Mouse (Mus musculus) intestine, embryonic 14.5 days (tissue): ENCODE measurements around the gene Cd200. TPM values are rescaled to one million over a fixed set of nuclear protein-coding genes. Genes with fewer than 3 reads are reported as not detected.
"Not testable (repeated sequence)": the region's sequence is repeated elsewhere in the genome, so short reads cannot be mapped to it uniquely, and the experiment has no call there.

ENCODE experiments used
- ATAC-seq: fragments of 200-750 bp; cut with Nextera tagmentation; replicated peaks from 2 replicates; pipeline ENCODE4 v1.8.0; 2017; ENCODE audit warnings: low read depth, moderate number of reproducible peaks, moderate TSS enrichment, moderate library complexity; ENCODE audit not compliant: low FRiP score, low TSS enrichment
- DNase-seq: peaks from one replicate; pipeline ENCODE4 v3.0.0-alpha.2; 2018; ENCODE audit warnings: low spot score
- H3K27ac ChIP-seq: fragments of 300-500 bp; sonication (generic); 2 replicates; pipeline ENCODE4 v1.5.1; 2014; ENCODE audit warnings: low read depth, mild to moderate bottlenecking, control low read depth
- H3K27me3 ChIP-seq: fragments of 300-500 bp; sonication (generic); replicated peaks from 2 replicates; pipeline ENCODE4 v1.6.1; 2014; ENCODE audit warnings: low read length, control low read depth; ENCODE audit not compliant: control insufficient read depth, insufficient read depth
- H3K36me3 ChIP-seq: fragments of 300-500 bp; sonication (generic); 2 replicates; pipeline ENCODE4 v1.6.1; 2014; ENCODE audit warnings: low read length, control low read depth; ENCODE audit not compliant: control insufficient read depth, insufficient read depth
- H3K4me1 ChIP-seq: fragments of 300-500 bp; sonication (generic); replicated peaks from 2 replicates; pipeline ENCODE4 v1.6.1; 2014; ENCODE audit warnings: low read length, control low read depth, mixed read lengths; ENCODE audit not compliant: control insufficient read depth, insufficient read depth
- H3K4me2 ChIP-seq: fragments of 300-500 bp; sonication (generic); 2 replicates; pipeline ENCODE4 v1.6.1; 2014; ENCODE audit warnings: low read length
- H3K4me3 ChIP-seq: fragments of 300-500 bp; sonication (generic); 2 replicates; pipeline ENCODE4 v1.5.1; 2014; ENCODE audit warnings: low read depth, low read length, control low read depth, mixed read lengths
- H3K9ac ChIP-seq: fragments of 300-500 bp; sonication (generic); 2 replicates; pipeline ENCODE4 v1.6.1; 2014; ENCODE audit warnings: mild to moderate bottlenecking, low read length
- H3K9me3 ChIP-seq: fragments of 300-500 bp; sonication (generic); 2 replicates; pipeline ENCODE4 v1.6.1; 2016; ENCODE audit warnings: low read length, control low read depth; ENCODE audit not compliant: control insufficient read depth
- WGBS: fragments of 180-500 bp; shearing (Covaris S2); extraction: QIAGEN DNeasy Blood & Tissue Kit; methylation state at CpG from one replicate; pipeline ENCODE4 v1.1.7; 2014; 5-methylcytosine and 5-hydroxymethylcytosine counted together
- polyA plus RNA-seq: library from polyadenylated mRNA; unstranded; fragments of >200 nt; fragmentation: Nextera tagmentation; extraction: Ambion mirVana; gene quantifications from 2 replicates; pipeline ENCODE4 v1.2.1, GENCODE M21; 2014

Cd200 gene
- polyA plus RNA-seq, 1 experiment from 2014 or later: 41.7 TPM

- not testable (repeated sequence) for ATAC-seq, H3K27ac ChIP-seq
- 88% methylated on average over 5 of the region's 5 CpGs for WGBS
Observed at GRCm38 (mm10) chr16:45358441-45358840, 50.4 kb downstream of the Cd200 start.

GRCm38 (mm10) chr16:45357134-45357533 is 51.7 kb downstream of the Cd200 start:
- DNase-seq (no peak), ATAC-seq (no peak)
- H3K4me2 ChIP-seq: no peak overlapping the region
- no peaks in the 10 kb centered on the region for H3K27me3 ChIP-seq
- H3K9ac ChIP-seq: no peak overlapping the region
- no peak overlapping the region for H3K4me3 ChIP-seq
- H3K27ac ChIP-seq: no peak overlapping the region
- 71% methylated on average over 1 of the region's 1 CpGs for WGBS
- no peaks in the 10 kb centered on the region for H3K36me3 ChIP-seq
- no peaks in the 10 kb centered on the region for H3K9me3 ChIP-seq
- H3K4me1 ChIP-seq: no peaks in the 10 kb centered on the region

More at GRCm38 (mm10) chr16:45358441-45358840, 50.4 kb downstream of the Cd200 start:
- not testable (repeated sequence) for H3K4me2 ChIP-seq, H3K4me3 ChIP-seq, H3K27me3 ChIP-seq, H3K9me3 ChIP-seq, H3K36me3 ChIP-seq, DNase-seq, H3K4me1 ChIP-seq, H3K9ac ChIP-seq

- no peak overlapping the region for H3K4me3 ChIP-seq
- H3K36me3 ChIP-seq: no peaks in the 10 kb centered on the region
- ATAC-seq (no peak; the same call in 1 of the 2 replicates), DNase-seq (peak; percentile 68)
- no peak overlapping the region for H3K9ac ChIP-seq
- no peak overlapping the region for H3K4me2 ChIP-seq
- H3K9me3 ChIP-seq: no peaks in the 10 kb centered on the region
- H3K4me1 ChIP-seq: no peaks in the 10 kb centered on the region
- no peaks in the 10 kb centered on the region for H3K27me3 ChIP-seq
- H3K27ac ChIP-seq: no peak overlapping the region
Observed at GRCm38 (mm10) chr16:45352875-45353274, 56.0 kb downstream of the Cd200 start.

GRCm38 (mm10) chr16:45350767-45351166 is 58.1 kb downstream of the Cd200 start:
- no peak overlapping the region for H3K9ac ChIP-seq
- DNase-seq (no peak), ATAC-seq (no peak)
- H3K4me2 ChIP-seq: no peak overlapping the region
- H3K4me3 ChIP-seq: no peak overlapping the region
- H3K27ac ChIP-seq: no peak overlapping the region
- WGBS: 65% methylated on average over 4 of the region's 4 CpGs
- H3K36me3 ChIP-seq: no peaks in the 10 kb centered on the region
- H3K9me3 ChIP-seq: no peaks in the 10 kb centered on the region
- H3K4me1 ChIP-seq: no peaks in the 10 kb centered on the region
- no peaks in the 10 kb centered on the region for H3K27me3 ChIP-seq

- Histone ChIP-seq H3K36me3 (no peaks in the 10 kb centered on the region), H3K4me1 (no peaks in the 10 kb centered on the region), H3K9me3 (no peaks in the 10 kb centered on the region), H3K27me3 (no peaks in the 10 kb centered on the region), H3K9ac (no peak overlapping the region), H3K4me2 (no peak overlapping the region), H3K27ac (no peak overlapping the region), H3K4me3 (no peak overlapping the region)
- DNase-seq (no peak), ATAC-seq (no peak)
- WGBS: 72% methylated on average over 3 of the region's 3 CpGs
Observed at GRCm38 (mm10) chr16:45349523-45350298, 59.1 kb downstream of the Cd200 start.

- ATAC-seq, H3K4me1 ChIP-seq, H3K27ac ChIP-seq, H3K4me3 ChIP-seq, H3K36me3 ChIP-seq, H3K27me3 ChIP-seq, DNase-seq, H3K4me2 ChIP-seq, H3K9me3 ChIP-seq, H3K9ac ChIP-seq: not testable (repeated sequence)
- whole genome bisulfite sequencing: 89% methylated on average over 5 of the region's 9 CpGs
Observed at GRCm38 (mm10) chr16:45348238-45348637, 60.6 kb downstream of the Cd200 start.

- 86% methylated on average over 5 of the region's 5 CpGs for whole genome bisulfite sequencing
- Histone ChIP-seq H3K4me1 (no peaks in the 10 kb centered on the region), H3K9me3 (no peaks in the 10 kb centered on the region), H3K4me2 (no peak overlapping the region), H3K27ac (no peak overlapping the region), H3K4me3 (no peak overlapping the region), H3K36me3 (no peaks in the 10 kb centered on the region), H3K27me3 (no peaks in the 10 kb centered on the region), H3K9ac (no peak overlapping the region)
- no peak for ATAC-seq
- no peak for DNase-seq
Observed at GRCm38 (mm10) chr16:45346930-45347387, 61.9 kb downstream of the Cd200 start.

GRCm38 (mm10) chr16:45346367-45346766 is 62.5 kb downstream of the Cd200 start:
- Histone ChIP-seq H3K9ac (no peak overlapping the region), H3K27me3 (no peaks in the 10 kb centered on the region), H3K27ac (no peak overlapping the region), H3K4me2 (no peak overlapping the region), H3K9me3 (no peaks in the 10 kb centered on the region), H3K4me1 (no peaks in the 10 kb centered on the region), H3K4me3 (no peak overlapping the region), H3K36me3 (no peaks in the 10 kb centered on the region)
- WGBS: 89% methylated on average over 2 of the region's 2 CpGs
- no peak for DNase-seq
- ATAC-seq: no peak

- WGBS: 84% methylated on average over 2 of the region's 2 CpGs
Observed at GRCm38 (mm10) chr16:45344879-45345278, 64.0 kb downstream of the Cd200 start.

More at GRCm38 (mm10) chr16:45344879-45345278, 64.0 kb downstream of the Cd200 start:
- Histone ChIP-seq H3K27ac (no peak overlapping the region), H3K4me2 (no peak overlapping the region), H3K27me3 (no peaks in the 10 kb centered on the region), H3K9me3 (no peaks in the 10 kb centered on the region), H3K36me3 (no peaks in the 10 kb centered on the region), H3K4me3 (no peak overlapping the region), H3K9ac (no peak overlapping the region), H3K4me1 (no peaks in the 10 kb centered on the region)
- DNase-seq: no peak
- ATAC-seq: no peak
